Mouse (Mus musculus): Measurements from ENCODE around the gene Gtf2a2. TPM values are rescaled to one million over a fixed set of nuclear protein-coding genes. Genes with fewer than 3 reads are reported as not detected.
A peak's percentile ranks its signal among the peaks of the same experiment; 100 is the strongest.

The Gtf2a2 gene
- total and polyA plus RNA-seq, 3 experiments: 74.9 to 75.8 TPM; not detected in 1

- no peaks in the 10 kb centered on the region for H3K9me3 ChIP-seq (replicated peaks; ENCODE audit: insufficient read depth, low read length)
- no peaks in the 10 kb centered on the region for H3K4me1 ChIP-seq (ENCODE audit: control insufficient read depth in 1 of 2, insufficient read depth in 2 of 2, low read length in 2 of 2)
- H3K79me2 ChIP-seq (ENCODE audit: control insufficient read depth, insufficient read depth, low read length, poor library complexity): no peaks in the 10 kb centered on the region
- TF ChIP-seq MAX (IDR thresholded peaks at IDR 0.05; ENCODE audit: low read length): no peak
- no peak for TF ChIP-seq UBTF (IDR thresholded peaks at IDR 0.05; ENCODE audit: borderline replicate concordance, insufficient read depth, low read depth, low read length)
- TF ChIP-seq ZNF384 (IDR thresholded peaks at IDR 0.05; ENCODE audit: low read depth, low read length): peak; percentile 41; the same call in 1 of the 2 replicates
- H3K27ac ChIP-seq (ENCODE audit: control insufficient read depth, low read depth, low read length): no peak overlapping the region
- no peak overlapping the region for H3K4me3 ChIP-seq (ENCODE audit: control insufficient read depth in 1 of 2, insufficient read depth in 1 of 2, low read depth in 2 of 2, low read length in 2 of 2)
- peaks cover 0 to 1% of the 10 kb centered on the region in 2 experiments; a peak in 2 of 4 replicates for H3K27me3 ChIP-seq (ENCODE audit: control insufficient read depth in 1 of 2, insufficient read depth in 2 of 2, low read length in 2 of 2)
- H3K9ac ChIP-seq (ENCODE audit: control insufficient read depth, low read depth, low read length, poor library complexity, severe bottlenecking): no peak overlapping the region
- no peaks in the 10 kb centered on the region for H3K36me3 ChIP-seq (ENCODE audit: control insufficient read depth in 1 of 2, insufficient read depth in 2 of 2, low read length in 2 of 2)
- no peak for DNase-seq (ENCODE audit: low read depth, low spot score)
Observed at GRCm38 (mm10) chr9:70032167-70032566, 19.8 kb downstream of the Gtf2a2 start.

- Histone ChIP-seq H3K36me3 (ENCODE audit: control insufficient read depth in 1 of 2, insufficient read depth in 2 of 2, low read length in 2 of 2) (no peaks in the 10 kb centered on the region), H3K27ac (ENCODE audit: control insufficient read depth, low read depth, low read length) (no peak overlapping the region), H3K4me3 (ENCODE audit: control insufficient read depth in 1 of 2, insufficient read depth in 1 of 2, low read depth in 2 of 2, low read length in 2 of 2) (no peak overlapping the region), H3K9ac (ENCODE audit: control insufficient read depth, low read depth, low read length, poor library complexity, severe bottlenecking) (no peak overlapping the region), H3K4me1 (ENCODE audit: control insufficient read depth in 1 of 2, insufficient read depth in 2 of 2, low read length in 2 of 2) (no peaks in the 10 kb centered on the region), H3K9me3 (replicated peaks; ENCODE audit: insufficient read depth, low read length) (no peaks in the 10 kb centered on the region), H3K27me3 (ENCODE audit: control insufficient read depth in 1 of 2, insufficient read depth in 2 of 2, low read length in 2 of 2) (peaks cover 0 to 1% of the 10 kb centered on the region in 2 experiments; a peak in 3 of 4 replicates), H3K79me2 (ENCODE audit: control insufficient read depth, insufficient read depth, low read length, poor library complexity) (no peaks in the 10 kb centered on the region)
- no peak for TF ChIP-seq JUND (IDR thresholded peaks at IDR 0.05; ENCODE audit: low read depth, low read length)
- no peak for TF ChIP-seq POLR2AphosphoS2 (IDR thresholded peaks at IDR 0.05; ENCODE audit: low read length)
- TF ChIP-seq HCFC1 (IDR thresholded peaks at IDR 0.05; ENCODE audit: low read depth, low read length): no peak
- TF ChIP-seq POLR2AphosphoS5 (IDR thresholded peaks at IDR 0.05; ENCODE audit: borderline replicate concordance, low read depth, low read length): no peak
- no peak for TF ChIP-seq ETS1 (IDR thresholded peaks at IDR 0.05; ENCODE audit: low read depth, low read length)
- no peak for TF ChIP-seq MYB (IDR thresholded peaks at IDR 0.05; ENCODE audit: low read depth, low read length)
- TF ChIP-seq USF2 (IDR thresholded peaks at IDR 0.05; ENCODE audit: borderline replicate concordance in 1 of 2, insufficient read depth in 1 of 2, low read depth in 1 of 2, low read length in 2 of 2): no peak
- TF ChIP-seq TCF12 (IDR thresholded peaks at IDR 0.05; ENCODE audit: low read depth, low read length): no peak
- no peak for TF ChIP-seq GABPA (IDR thresholded peaks at IDR 0.05; ENCODE audit: low read depth, low read length)
- TF ChIP-seq CHD1 (IDR thresholded peaks at IDR 0.05; ENCODE audit: low read depth, low read length): no peak
- TF ChIP-seq MYC (IDR thresholded peaks at IDR 0.05; ENCODE audit: low read depth, low read length): no peak
- DNase-seq (ENCODE audit: low read depth, low spot score): no peak
Observed at GRCm38 (mm10) chr9:70033056-70033455, 20.7 kb downstream of the Gtf2a2 start.

- H3K79me2 ChIP-seq (ENCODE audit: control insufficient read depth, insufficient read depth, low read length, poor library complexity): no peaks in the 10 kb centered on the region
- no peaks in the 10 kb centered on the region for H3K36me3 ChIP-seq (ENCODE audit: control insufficient read depth in 1 of 2, insufficient read depth in 2 of 2, low read length in 2 of 2)
- no peaks in the 10 kb centered on the region for H3K4me1 ChIP-seq (ENCODE audit: control insufficient read depth in 1 of 2, insufficient read depth in 2 of 2, low read length in 2 of 2)
- DNase-seq (ENCODE audit: low read depth, low spot score): no peak
- H3K9me3 ChIP-seq (replicated peaks; ENCODE audit: insufficient read depth, low read length): no peaks in the 10 kb centered on the region
- H3K27me3 ChIP-seq (ENCODE audit: control insufficient read depth in 1 of 2, insufficient read depth in 2 of 2, low read length in 2 of 2): peaks cover 0 to 1% of the 10 kb centered on the region in 2 experiments; a peak in 3 of 4 replicates
- H3K9ac ChIP-seq (ENCODE audit: control insufficient read depth, low read depth, low read length, poor library complexity, severe bottlenecking): no peak overlapping the region
- TF ChIP-seq MAZ (IDR thresholded peaks at IDR 0.05; ENCODE audit: low read depth, low read length) (no peak), TAL1 (IDR thresholded peaks at IDR 0.05; ENCODE audit: low read length) (no peak), CHD2 (IDR thresholded peaks at IDR 0.05; ENCODE audit: low read length) (no peak), MYB (IDR thresholded peaks at IDR 0.05; ENCODE audit: low read depth, low read length) (no peak)
- no peak overlapping the region for H3K27ac ChIP-seq (ENCODE audit: control insufficient read depth, low read depth, low read length)
- no peak overlapping the region for H3K4me3 ChIP-seq (ENCODE audit: control insufficient read depth in 1 of 2, insufficient read depth in 1 of 2, low read depth in 2 of 2, low read length in 2 of 2)
Observed at GRCm38 (mm10) chr9:70034702-70035101, 22.4 kb downstream of the Gtf2a2 start.
